Mouse (Mus musculus) small intestine, adult 2 months (tissue): Measurements from ENCODE around the gene Ppif. TPM values are rescaled to one million over a fixed set of nuclear protein-coding genes. Genes with fewer than 3 reads are reported as not detected.
A peak's percentile ranks its signal among the peaks of the same experiment; 100 is the strongest.

Experiments used
- H3K27ac ChIP-seq: fragments of 200-500 bp; 2 replicates; pipeline ENCODE4 v1.5.1; 2012; ENCODE audit warnings: low read depth, low read length, control low read depth, inconsistent platforms; ENCODE audit not compliant: insufficient read depth
- H3K27me3 ChIP-seq: fragments of 200-500 bp; 2 replicates; pipeline ENCODE4 v1.6.1; 2012; ENCODE audit warnings: mild to moderate bottlenecking, moderate library complexity, low read length, inconsistent platforms; ENCODE audit not compliant: control insufficient read depth, insufficient read depth
- H3K36me3 ChIP-seq: fragments of 200-500 bp; 2 replicates; pipeline ENCODE4 v1.6.1; 2012; ENCODE audit warnings: mild to moderate bottlenecking, low read length, control low read depth, inconsistent platforms; ENCODE audit not compliant: control insufficient read depth, insufficient read depth
- H3K4me1 ChIP-seq: fragments of 200-500 bp; 2 replicates; pipeline ENCODE4 v1.6.1; 2012; ENCODE audit warnings: low read length, inconsistent platforms, mixed read lengths; ENCODE audit not compliant: control insufficient read depth, insufficient read depth, insufficient read length
- H3K4me3 ChIP-seq: fragments of 200-500 bp; 2 replicates; pipeline ENCODE4 v1.5.1; 2012; ENCODE audit warnings: low read depth, mild to moderate bottlenecking, control low read depth, inconsistent platforms, low read length, moderate library complexity
- CTCF ChIP-seq: fragments of 200-500 bp; IDR thresholded peaks from 2 replicates; pipeline ENCODE4 v1.5.1; 2012; ENCODE audit warnings: low read depth, mild to moderate bottlenecking, control low read depth, inconsistent platforms, low read length, moderate library complexity, mixed read lengths; ENCODE audit not compliant: insufficient replicate concordance, insufficient read length; ENCODE audit errors: extremely low read depth
- POLR2A ChIP-seq: fragments of 200-500 bp; IDR thresholded peaks from 2 replicates; pipeline ENCODE4 v1.6.1; 2012; ENCODE audit warnings: low read depth, mild to moderate bottlenecking, control low read depth, inconsistent platforms, low read length, moderate library complexity
- WGBS: fragments of 180-500 bp; shearing (Covaris S2); methylation state at CpG from one replicate; pipeline ENCODE4 v1.1.7; 2018; 5-methylcytosine and 5-hydroxymethylcytosine counted together
- polyA plus RNA-seq: library from polyadenylated mRNA; depleted of rRNA; stranded (reverse); fragments of >200 nt; gene quantifications from 2 replicates; pipeline ENCODE4 v1.2.3, GENCODE M21; 2012

The Ppif gene
- polyA plus RNA-seq, 1 experiment: 80.1 TPM

DNA sequence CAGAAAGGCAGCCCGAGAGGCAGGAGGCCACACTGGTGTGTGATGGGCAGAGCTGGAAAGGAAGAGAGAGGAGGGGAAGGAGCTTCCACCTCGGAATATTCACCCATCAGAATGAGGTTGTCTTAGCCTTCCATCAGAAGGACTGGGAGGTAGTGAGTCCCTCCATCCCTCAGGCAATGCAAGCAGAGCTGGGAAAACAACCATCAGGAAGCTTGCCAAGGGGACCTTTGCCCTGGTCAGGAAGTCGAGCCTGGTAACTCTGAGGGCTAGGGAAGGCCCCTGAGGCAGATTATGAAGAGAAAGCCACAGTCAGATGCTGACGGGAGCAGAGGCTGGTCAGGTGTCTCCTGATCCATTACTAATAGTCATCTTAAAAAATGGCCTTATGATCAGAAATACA is 31.7 kb downstream of the Ppif start:
- H3K27me3 ChIP-seq: no peaks in the 10 kb centered on the region
- no peaks in the 10 kb centered on the region for H3K36me3 ChIP-seq
- peaks cover 15% of the 10 kb centered on the region for H3K4me1 ChIP-seq
- 0 out of 2 replicates have a peak overlapping the region, but pooled peaks have one; percentile 28 for H3K27ac ChIP-seq
- 37% methylated on average over 4 of the region's 4 CpGs for WGBS
- TF ChIP-seq POLR2A: no peak
- no peak for TF ChIP-seq CTCF
- no peak overlapping the region for H3K4me3 ChIP-seq

DNA sequence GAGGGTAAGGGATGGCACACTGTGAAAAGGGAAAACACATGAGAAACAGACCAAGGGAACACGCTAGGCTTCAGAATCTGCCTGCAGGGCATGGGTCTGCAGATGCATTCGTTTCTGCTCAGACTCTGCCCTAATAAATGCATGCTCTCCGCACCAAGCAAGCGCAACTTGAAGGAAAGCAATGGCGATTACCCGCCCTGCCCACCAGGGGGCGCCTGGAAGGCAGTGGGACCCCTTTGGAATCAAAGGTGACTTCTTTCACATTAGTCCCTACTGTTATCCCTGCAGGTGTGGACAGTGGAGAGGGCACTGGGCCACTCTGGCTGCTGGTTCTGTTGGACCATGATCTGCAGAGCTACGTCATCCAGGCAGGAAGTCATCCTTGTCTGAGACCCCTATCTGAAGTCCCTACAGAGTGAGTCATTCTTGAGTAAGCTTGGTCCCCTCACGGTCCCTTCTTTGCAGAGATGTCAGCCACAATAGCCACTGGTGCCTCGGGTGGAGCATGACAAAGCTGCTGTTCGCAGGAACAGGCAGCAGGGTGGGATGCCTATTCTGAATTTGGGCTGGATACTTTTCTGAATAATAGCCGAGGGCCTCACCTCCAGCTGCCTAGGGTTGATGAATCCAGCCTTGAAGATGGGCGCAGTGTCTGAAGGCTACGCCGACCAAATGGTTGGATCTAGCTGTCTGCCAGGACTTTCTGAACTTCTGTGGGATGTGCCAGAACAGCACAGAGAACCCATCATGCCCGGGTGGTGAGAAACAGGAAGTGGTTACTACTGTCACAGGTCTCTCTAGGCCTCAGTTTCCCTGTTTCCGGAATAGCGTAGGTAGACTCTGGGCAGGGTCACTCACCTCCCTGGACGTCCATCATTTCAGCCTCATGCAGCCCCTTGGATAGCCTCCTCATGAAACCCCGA is 32.5 kb downstream of the Ppif start:
- no peak overlapping the region for H3K4me3 ChIP-seq
- H3K27ac ChIP-seq: no peak overlapping the region
- H3K4me1 ChIP-seq: peaks cover 15% of the 10 kb centered on the region
- H3K27me3 ChIP-seq: no peaks in the 10 kb centered on the region
- no peaks in the 10 kb centered on the region for H3K36me3 ChIP-seq
- TF ChIP-seq CTCF (peak; percentile 96; the same call in 1 of the 2 replicates), POLR2A (no peak)
- 55% methylated on average over 20 of the region's 20 CpGs for WGBS

GRCm38 (mm10) chr14:25727149-25727510 is 33.2 kb downstream of the Ppif start:
- H3K27ac ChIP-seq: no peak overlapping the region
- no peak for TF ChIP-seq POLR2A
- TF ChIP-seq CTCF: no peak
- H3K4me3 ChIP-seq: no peak overlapping the region
- no peaks in the 10 kb centered on the region for H3K36me3 ChIP-seq
- 80% methylated on average over 5 of the region's 5 CpGs for WGBS
- H3K4me1 ChIP-seq: peaks cover 15% of the 10 kb centered on the region
- H3K27me3 ChIP-seq: no peaks in the 10 kb centered on the region

DNA sequence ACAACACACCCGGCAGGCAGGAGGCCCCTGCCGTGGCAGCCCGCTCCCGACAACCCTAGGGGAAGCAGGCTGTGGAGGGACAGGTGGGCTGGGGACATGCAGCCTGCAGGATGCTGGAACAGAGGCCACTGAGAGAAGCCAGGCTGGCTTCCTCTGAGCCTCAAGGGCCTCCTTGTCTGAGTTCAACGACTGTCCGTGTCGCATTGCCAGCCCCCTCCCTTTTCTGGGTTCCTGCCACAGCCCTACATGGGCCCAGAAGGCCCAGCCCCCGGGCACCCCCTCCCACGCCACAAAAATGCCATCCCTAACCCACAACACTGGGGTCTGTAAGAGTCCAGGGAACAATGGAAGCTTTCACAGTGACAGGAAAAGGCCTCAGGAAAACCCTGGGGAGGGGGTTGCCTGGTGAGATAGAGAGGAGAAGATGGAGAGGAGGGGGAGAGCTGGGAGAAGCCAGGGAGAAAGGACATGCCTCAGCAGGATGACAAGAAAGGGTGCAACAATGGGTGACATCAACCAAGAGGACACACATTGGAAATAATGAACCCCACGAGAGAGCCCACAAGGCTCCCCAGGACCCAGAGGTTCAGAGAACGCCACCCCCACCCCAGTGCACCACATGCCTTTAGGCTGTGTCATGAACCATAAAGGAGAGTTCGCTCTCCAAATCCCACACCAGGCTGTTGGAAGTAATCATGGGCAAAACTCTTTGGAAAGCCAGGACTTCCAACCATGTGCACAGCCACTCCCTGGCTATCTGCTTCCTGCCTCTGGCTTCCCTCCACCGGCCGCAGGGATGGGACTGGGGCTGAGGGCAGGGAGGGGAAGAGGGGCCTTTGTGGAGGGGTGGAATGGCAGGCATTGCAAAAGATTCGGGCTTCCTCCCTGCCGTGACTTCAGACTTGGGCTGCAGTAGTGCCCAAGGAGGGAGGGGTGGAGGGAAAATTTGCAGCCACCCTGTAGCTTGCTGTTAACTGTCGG is 41.1 kb downstream of the Ppif start:
- Histone ChIP-seq H3K27me3 (no peaks in the 10 kb centered on the region), H3K36me3 (no peaks in the 10 kb centered on the region), H3K4me3 (no peak overlapping the region), H3K4me1 (peaks cover 42% of the 10 kb centered on the region), H3K27ac (0 out of 2 replicates have a peak overlapping the region, but pooled peaks have one; percentile 2)
- TF ChIP-seq CTCF: no peak
- TF ChIP-seq POLR2A: no peak
- 64% methylated on average over 17 of the region's 17 CpGs for WGBS

GRCm38 (mm10) chr14:25736140-25736539 is 42.2 kb downstream of the Ppif start:
- Histone ChIP-seq H3K4me3 (no peak overlapping the region), H3K36me3 (no peaks in the 10 kb centered on the region), H3K27me3 (no peaks in the 10 kb centered on the region), H3K27ac (peak overlapping the region; percentile 50), H3K4me1 (peaks cover 42% of the 10 kb centered on the region)
- TF ChIP-seq POLR2A: no peak
- no peak for TF ChIP-seq CTCF
- 45% methylated on average over 3 of the region's 3 CpGs for WGBS

GRCm38 (mm10) chr14:25736589-25736988 is 42.6 kb downstream of the Ppif start:
- Histone ChIP-seq H3K4me1 (peaks cover 42% of the 10 kb centered on the region), H3K4me3 (no peak overlapping the region), H3K27ac (peak overlapping the region; percentile 50), H3K27me3 (no peaks in the 10 kb centered on the region), H3K36me3 (no peaks in the 10 kb centered on the region)
- WGBS: 69% methylated on average over 6 of the region's 6 CpGs
- TF ChIP-seq CTCF (no peak), POLR2A (no peak)
